In the genomic region with DNA sequence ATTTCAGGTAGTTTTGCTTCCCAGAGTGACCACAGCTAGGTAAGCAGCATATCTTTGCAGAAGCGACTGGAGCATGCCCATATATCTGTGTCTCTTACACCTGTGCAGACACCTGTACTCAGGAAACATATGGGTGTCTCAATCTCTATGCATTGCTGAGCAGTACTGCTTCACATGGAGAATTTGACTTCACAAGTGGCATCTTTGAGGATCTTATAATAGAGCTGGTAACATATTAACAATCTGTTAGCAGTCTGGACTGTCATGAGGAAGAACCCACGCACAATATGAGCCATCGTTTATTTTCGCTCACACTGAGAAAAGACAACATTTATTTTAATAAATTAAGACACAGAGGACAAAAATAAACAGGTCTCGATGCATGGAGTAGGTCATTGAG, we compare ENCODE assay signal across 14 mouse cellular contexts.
DNase-seq lines count a peak whose midpoint lies in the region; ATAC-seq lines count a peak whose summit lies in the region.
"Had no signal": no experiment of that assay in that cellular context is flagged by ENCODE, and none has a peak within 500 bp of the region (broad histone marks: within the 10 kb centered on the region; RNA-seq: fewer than 3 reads in every experiment).

No protein-coding gene starts in this region.

- ATAC-seq in activated CD4-positive, CD25-positive, alpha-beta regulatory T cell, adult 4 months = no peak
- ATAC-seq: intestine, embryonic 16.5 days; liver, postnatal 0 days had no signal

- peak; percentile 57 for DNase-seq in left cerebral cortex, adult 11 months (ENCODE audit: low spot score)
- DNase-seq in left cerebral cortex, postnatal 4 days = no peak
- peak; percentile 7 to 14 for DNase-seq in frontal cortex, postnatal 14 days (ENCODE audit: low spot score in 2 of 2)
- peak; percentile 4 to 15 for DNase-seq in layer of hippocampus, postnatal 10 days (ENCODE audit: low spot score in 2 of 2)
- DNase-seq in left cerebral cortex, postnatal 36 days (ENCODE audit: low spot score in 2 of 2) = peak; percentile 31 to 36
- no peak for DNase-seq in embryo, embryonic 10.5 days (ENCODE audit: low spot score)
- no peak for DNase-seq in heart, adult 18-20 months
- DNase-seq: adrenal gland, adult 2 months; cerebellum, adult 11-12 months; heart, postnatal 36 days; liver, postnatal 0 days; lung, postnatal 14 days had no signal

- intact Hi-C loops in left cerebral cortex, postnatal 4 days (cut with DNase I) = no loop called here
- intact Hi-C loops in left cerebral cortex, postnatal 36 days (cut with DNase I) = no loop called here

Comparison
In these comparisons a context has a peak if more than half of its experiments do, and no peak if none do; other contexts are left out.
1. DNase-seq: peak in left cerebral cortex, adult 11 months (single experiment), frontal cortex, postnatal 14 days (2 of 2), layer of hippocampus, postnatal 10 days (2 of 2) and left cerebral cortex, postnatal 36 days (2 of 2); none in left cerebral cortex, postnatal 4 days (single experiment), embryo, embryonic 10.5 days (single experiment) and heart, adult 18-20 months (0 of 2).